8 mouse cellular contexts compared by ENCODE assay signal in the genomic region with DNA sequence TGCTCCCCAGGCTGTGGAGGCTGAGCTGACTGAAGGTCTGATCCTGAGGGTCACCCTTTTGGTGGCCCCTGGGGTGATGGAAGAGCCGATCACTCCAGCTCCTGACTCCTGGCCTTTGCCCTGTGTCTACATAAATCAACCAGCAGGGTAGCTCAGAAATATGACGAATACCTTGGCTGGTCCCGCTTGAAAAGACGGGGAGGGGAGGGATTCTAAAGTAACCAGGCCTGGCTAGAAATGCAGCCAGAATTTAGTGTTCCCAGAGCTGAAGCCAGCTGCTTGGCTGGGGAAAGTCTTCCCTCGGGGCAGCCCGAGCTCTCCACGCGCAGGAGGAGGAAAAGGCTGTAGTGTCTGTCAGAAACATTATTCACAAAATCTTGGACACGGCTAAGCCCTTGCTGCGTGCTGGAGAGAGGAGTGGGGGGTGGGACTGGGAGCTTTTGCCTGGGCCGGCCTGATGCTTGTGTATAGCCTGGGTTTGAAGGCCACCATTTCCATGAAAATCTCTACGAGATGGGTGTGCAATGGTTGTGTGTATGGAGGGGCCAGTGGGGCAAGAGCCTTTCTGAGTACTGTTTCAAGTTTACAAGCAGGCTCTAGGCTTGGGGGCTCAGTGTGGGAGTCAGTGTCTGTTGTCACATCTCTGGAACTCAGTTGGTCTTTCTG. TPM values are rescaled to one million over a fixed set of nuclear protein-coding genes. Genes with fewer than 3 reads are reported as not detected.
A peak's percentile ranks its signal among the peaks of the same experiment; 100 is the strongest.
DNase-seq lines count a peak whose midpoint lies in the region; ATAC-seq lines count a peak whose summit lies in the region.

No protein-coding gene starts in this region.

- WGBS in hindbrain, embryonic 11.5 days = 11% methylated on average over 12 of the region's 12 CpGs
- 19% methylated on average over 12 of the region's 12 CpGs for WGBS in stomach, embryonic 15.5 days

- peak; percentile 63 for ATAC-seq in hindbrain, embryonic 11.5 days (ENCODE audit: low FRiP score)
- peak; percentile 76 for ATAC-seq in stomach, embryonic 15.5 days (ENCODE audit: insufficient read depth, low FRiP score, low read depth)

- H3K4me3 ChIP-seq in hindbrain, embryonic 11.5 days (ENCODE audit: low read depth, low read length) = no peak overlapping the region
- H3K4me3 ChIP-seq in stomach, embryonic 15.5 days (replicated peaks) = no peak overlapping the region

- peak overlapping the region; percentile 87 for H3K27ac ChIP-seq in hindbrain, embryonic 11.5 days (ENCODE audit: low read depth, low read length)
- H3K27ac ChIP-seq in stomach, embryonic 15.5 days = peak overlapping the region; percentile 91

- no peaks in the 10 kb centered on the region for H3K9me3 ChIP-seq in hindbrain, embryonic 11.5 days (ENCODE audit: control insufficient read depth, low read length)
- H3K9me3 ChIP-seq in stomach, embryonic 15.5 days = no peaks in the 10 kb centered on the region

- H3K27me3 ChIP-seq in hindbrain, embryonic 11.5 days (ENCODE audit: control insufficient read depth, insufficient read depth, low read length) = no peaks in the 10 kb centered on the region
- no peaks in the 10 kb centered on the region for H3K27me3 ChIP-seq in stomach, embryonic 15.5 days (replicated peaks)

- H3K9ac ChIP-seq in hindbrain, embryonic 11.5 days (ENCODE audit: low read depth, low read length) = no peak overlapping the region
- no peak overlapping the region for H3K9ac ChIP-seq in stomach, embryonic 15.5 days

- no peaks in the 10 kb centered on the region for H3K36me3 ChIP-seq in hindbrain, embryonic 11.5 days (ENCODE audit: control insufficient read depth, insufficient read depth, low read length)
- H3K36me3 ChIP-seq in stomach, embryonic 15.5 days = no peaks in the 10 kb centered on the region

- no peak overlapping the region for H3K4me2 ChIP-seq in hindbrain, embryonic 11.5 days (replicated peaks; ENCODE audit: low read depth, low read length)
- H3K4me2 ChIP-seq in stomach, embryonic 15.5 days = peak overlapping the region; percentile 13; the same call in 1 of the 2 replicates

- H3K4me1 ChIP-seq in hindbrain, embryonic 11.5 days (replicated peaks; ENCODE audit: control insufficient read depth, insufficient read depth, low read length) = peaks cover 23% of the 10 kb centered on the region
- peaks cover 12% of the 10 kb centered on the region for H3K4me1 ChIP-seq in stomach, embryonic 15.5 days

- DNase-seq in 3T3-L1 (ENCODE audit: low read depth, low spot score) = peak; percentile 92
- peak; percentile 65 for DNase-seq in adrenal gland, postnatal 14 days
- DNase-seq in gastrocnemius, adult 18-20 months (ENCODE audit: low spot score) = peak; percentile 89
- DNase-seq in hindbrain, embryonic 11.5 days (ENCODE audit: low spot score) = peak; percentile 71
- DNase-seq in lung, postnatal 14 days = peak; percentile 37
- no peak for DNase-seq in thymus, postnatal 10 days (ENCODE audit: low spot score in 2 of 2)
- no peak for DNase-seq in T-cell, adult 2 months (ENCODE audit: low spot score)

RNA-seq across cellular contexts. Expression of a gene that starts 57.2 kb away (rescaled TPM):
- 4.2 and 4.3 TPM in 2 replicates for total RNA-seq in adrenal gland, postnatal 14 days (2021)
- 1 to 10 TPM; 5.4 to 6.3 TPM for total RNA-seq in gastrocnemius, adult 18-20 months (2021)
- 5.1 and 6.9 TPM in 2 replicates for polyA plus RNA-seq in hindbrain, embryonic 11.5 days (2014; fragmentation: Nextera tagmentation; extraction: Ambion mirVana)
- polyA plus RNA-seq in stomach, embryonic 15.5 days (2015; fragmentation: Nextera tagmentation; extraction: Ambion mirVana) = 17.1 and 17.8 TPM in 2 replicates

Comparison
In these comparisons a context has a peak if more than half of its experiments do, and no peak if none do; other contexts are left out.
1. DNase-seq: peak in 3T3-L1 (single experiment), adrenal gland, postnatal 14 days (single experiment), gastrocnemius, adult 18-20 months (single experiment), hindbrain, embryonic 11.5 days (single experiment) and lung, postnatal 14 days (single experiment); none in thymus, postnatal 10 days (0 of 2) and T-cell, adult 2 months (single experiment).